ENCODE assay signal across 18 mouse cellular contexts in genomic region chr10:84859556-84860380, GRCm38 (mm10). TPM values are rescaled to one million over a fixed set of nuclear protein-coding genes. Genes with fewer than 3 reads are reported as not detected.
A peak's percentile ranks its signal among the peaks of the same experiment; 100 is the strongest.
DNase-seq lines count a peak whose midpoint lies in the region; ATAC-seq lines count a peak whose summit lies in the region.
"Had no signal": no experiment of that assay in that cellular context is flagged by ENCODE, and none has a peak within 500 bp of the region (broad histone marks: within the 10 kb centered on the region; RNA-seq: fewer than 3 reads in every experiment).

No protein-coding gene starts in this region.

- H3K9me3 ChIP-seq in midbrain, embryonic 11.5 days (ENCODE audit: control insufficient read depth, low read length): no peaks in the 10 kb centered on the region
- no peaks in the 10 kb centered on the region for H3K9me3 ChIP-seq in midbrain, embryonic 16.5 days (replicated peaks; ENCODE audit: control insufficient read depth, low read length, poor library complexity, severe bottlenecking)
- H3K9me3 ChIP-seq in embryonic facial prominence, embryonic 13.5 days: no peaks in the 10 kb centered on the region
- H3K9me3 ChIP-seq in hindbrain, embryonic 15.5 days: no peaks in the 10 kb centered on the region
- H3K9me3 ChIP-seq: embryonic facial prominence, embryonic 12.5 days; intestine, embryonic 15.5 days; neural tube, embryonic 13.5 days; stomach, embryonic 15.5 days had no signal

- H3K27ac ChIP-seq in midbrain, embryonic 11.5 days (ENCODE audit: low read depth, low read length): peak overlapping the region; percentile 30; the same call in 1 of the 2 replicates
- no peak overlapping the region for H3K27ac ChIP-seq in midbrain, embryonic 16.5 days (ENCODE audit: low read length)
- H3K27ac ChIP-seq in embryonic facial prominence, embryonic 13.5 days: no peak overlapping the region
- H3K27ac ChIP-seq in hindbrain, embryonic 15.5 days (replicated peaks): 0 out of 2 replicates have a peak overlapping the region, but pooled peaks have one; percentile 2
- H3K27ac ChIP-seq: embryonic facial prominence, embryonic 12.5 days; intestine, embryonic 15.5 days; liver, embryonic 14.5 days; neural tube, embryonic 13.5 days; stomach, embryonic 15.5 days had no signal

- H3K36me3 ChIP-seq in midbrain, embryonic 11.5 days (ENCODE audit: control insufficient read depth, insufficient read depth, low read length): peaks cover 17% of the 10 kb centered on the region; the same call in 1 of the 2 replicates
- no peaks in the 10 kb centered on the region for H3K36me3 ChIP-seq in midbrain, embryonic 16.5 days (ENCODE audit: control insufficient read depth, insufficient read depth, low read length)
- H3K36me3 ChIP-seq in embryonic facial prominence, embryonic 13.5 days: no peaks in the 10 kb centered on the region
- H3K36me3 ChIP-seq in hindbrain, embryonic 15.5 days: no peaks in the 10 kb centered on the region
- H3K36me3 ChIP-seq: embryonic facial prominence, embryonic 12.5 days; intestine, embryonic 15.5 days; neural tube, embryonic 13.5 days; stomach, embryonic 15.5 days had no signal

- H3K4me3 ChIP-seq in midbrain, embryonic 11.5 days (ENCODE audit: low read depth, low read length): no peak overlapping the region
- no peak overlapping the region for H3K4me3 ChIP-seq in midbrain, embryonic 16.5 days (ENCODE audit: low read depth, low read length)
- no peak overlapping the region for H3K4me3 ChIP-seq in embryonic facial prominence, embryonic 13.5 days
- no peak overlapping the region for H3K4me3 ChIP-seq in hindbrain, embryonic 15.5 days
- H3K4me3 ChIP-seq: embryonic facial prominence, embryonic 12.5 days; intestine, embryonic 15.5 days; neural tube, embryonic 13.5 days; stomach, embryonic 15.5 days had no signal

- no peak overlapping the region for H3K4me2 ChIP-seq in midbrain, embryonic 11.5 days
- H3K4me2 ChIP-seq in midbrain, embryonic 16.5 days (ENCODE audit: low read length): no peak overlapping the region
- H3K4me2 ChIP-seq in embryonic facial prominence, embryonic 13.5 days: 0 out of 2 replicates have a peak overlapping the region, but pooled peaks have one; percentile 16
- H3K4me2 ChIP-seq in hindbrain, embryonic 15.5 days: no peak overlapping the region
- H3K4me2 ChIP-seq: intestine, embryonic 15.5 days; stomach, embryonic 15.5 days had no signal

- DNase-seq in midbrain, embryonic 11.5 days (ENCODE audit: low spot score, missing footprints): peak; percentile 89
- peak; percentile 65 for DNase-seq in retina, postnatal 1 day
- DNase-seq in layer of hippocampus, postnatal 25 days (ENCODE audit: extremely low spot score in 1 of 2, low spot score in 1 of 2): no peak
- no peak for DNase-seq in thymus, postnatal 25 days
- DNase-seq: cerebellum, postnatal 14 days; gastrocnemius, postnatal 14 days; heart, postnatal 14 days had no signal

- H3K27me3 ChIP-seq in midbrain, embryonic 11.5 days (ENCODE audit: control insufficient read depth, insufficient read depth, low read length): no peaks in the 10 kb centered on the region
- no peaks in the 10 kb centered on the region for H3K27me3 ChIP-seq in midbrain, embryonic 16.5 days (ENCODE audit: control insufficient read depth, insufficient read depth, low read depth, low read length)
- peaks cover 5% of the 10 kb centered on the region; the same call in 1 of the 2 replicates for H3K27me3 ChIP-seq in embryonic facial prominence, embryonic 13.5 days
- no peaks in the 10 kb centered on the region for H3K27me3 ChIP-seq in hindbrain, embryonic 15.5 days
- H3K27me3 ChIP-seq: embryonic facial prominence, embryonic 12.5 days; intestine, embryonic 15.5 days; neural tube, embryonic 13.5 days; stomach, embryonic 15.5 days had no signal

- ATAC-seq in midbrain, embryonic 11.5 days (ENCODE audit: low FRiP score): peak; percentile 58; the same call in 1 of the 2 replicates
- ATAC-seq in midbrain, embryonic 16.5 days: no peak
- ATAC-seq in embryonic facial prominence, embryonic 13.5 days (ENCODE audit: insufficient number of reproducible peaks, insufficient read depth, low FRiP score, low TSS enrichment, low read depth): no peak
- no peak for ATAC-seq in hindbrain, embryonic 15.5 days (ENCODE audit: low FRiP score, low read depth)
- ATAC-seq: activated CD4-positive, CD25-positive, alpha-beta regulatory T cell, adult 4 months; CD4-positive, CD25-positive, alpha-beta regulatory T cell, adult 4 months; intestine, embryonic 15.5 days; lung, postnatal 0 days had no signal

- WGBS in midbrain, embryonic 11.5 days: 33% methylated on average over 13 of the region's 13 CpGs
- whole genome bisulfite sequencing in midbrain, embryonic 16.5 days: 25% methylated on average over 13 of the region's 13 CpGs
- WGBS in embryonic facial prominence, embryonic 13.5 days: 31% methylated on average over 13 of the region's 13 CpGs
- WGBS in hindbrain, embryonic 15.5 days: 27% methylated on average over 13 of the region's 13 CpGs

- no peak overlapping the region for H3K9ac ChIP-seq in midbrain, embryonic 11.5 days (ENCODE audit: low read length)
- H3K9ac ChIP-seq in midbrain, embryonic 16.5 days (ENCODE audit: low read depth, low read length): no peak overlapping the region
- no peak overlapping the region for H3K9ac ChIP-seq in embryonic facial prominence, embryonic 13.5 days
- H3K9ac ChIP-seq in hindbrain, embryonic 15.5 days: no peak overlapping the region
- H3K9ac ChIP-seq: embryonic facial prominence, embryonic 12.5 days; intestine, embryonic 15.5 days; liver, embryonic 14.5 days; neural tube, embryonic 13.5 days; stomach, embryonic 15.5 days had no signal

- peaks cover 26% of the 10 kb centered on the region for H3K4me1 ChIP-seq in midbrain, embryonic 11.5 days (ENCODE audit: control insufficient read depth, insufficient read depth, low read length)
- H3K4me1 ChIP-seq in midbrain, embryonic 16.5 days (ENCODE audit: control insufficient read depth, insufficient read depth, low read length): peaks cover 14% of the 10 kb centered on the region
- H3K4me1 ChIP-seq in embryonic facial prominence, embryonic 13.5 days: peaks cover 16% of the 10 kb centered on the region; the same call in 1 of the 2 replicates
- peaks cover 19% of the 10 kb centered on the region for H3K4me1 ChIP-seq in hindbrain, embryonic 15.5 days (replicated peaks)
- H3K4me1 ChIP-seq: intestine, embryonic 15.5 days; stomach, embryonic 15.5 days had no signal

RNA-seq across cellular contexts. Expression of gene Ric8b, which starts 57.6 kb away (rescaled TPM):
- 25.0 and 27.3 TPM in 2 replicates for polyA plus RNA-seq in midbrain, embryonic 11.5 days (2014; fragmentation: Nextera tagmentation; extraction: Ambion mirVana)
- polyA plus RNA-seq in midbrain, embryonic 16.5 days (2015; fragmentation: Nextera tagmentation; extraction: Ambion mirVana): 49.3 and 51.0 TPM in 2 replicates
- polyA plus RNA-seq in embryonic facial prominence, embryonic 13.5 days (2015; fragmentation: Nextera tagmentation; extraction: Ambion mirVana): 23.0 and 27.4 TPM in 2 replicates
- 45.0 and 48.1 TPM in 2 replicates for polyA plus RNA-seq in hindbrain, embryonic 15.5 days (2015; fragmentation: Nextera tagmentation; extraction: Ambion mirVana)
- total RNA-seq in layer of hippocampus, postnatal 25 days (2021): 10 to 100 TPM; 35.4 to 41.0 TPM

Comparison
In these comparisons a context has a peak if more than half of its experiments do, and no peak if none do; other contexts are left out.
1. H3K27ac ChIP-seq: peak in midbrain, embryonic 11.5 days (single experiment) and hindbrain, embryonic 15.5 days (single experiment); none in midbrain, embryonic 16.5 days (single experiment) and embryonic facial prominence, embryonic 13.5 days (single experiment).
2. DNase-seq: peak in midbrain, embryonic 11.5 days (single experiment) and retina, postnatal 1 day (single experiment); none in layer of hippocampus, postnatal 25 days (0 of 2) and thymus, postnatal 25 days (single experiment).